Mouse (Mus musculus) CH12.LX (cell line): ENCODE results near the gene Map7.

Experiments used
- CTCF ChIP-seq, 2 experiments: IDR thresholded peaks in 1 of 2; conservative IDR thresholded peaks in 1 of 2; 2 replicates each; pipeline ENCODE4 v1.5.1; 2011 to 2012; ENCODE audit warnings: low read depth in 2 of 2, low read length in 2 of 2, improper control_type of control experiment in 1 of 2, inconsistent platforms in 1 of 2, mild to moderate bottlenecking in 1 of 2, moderate library complexity in 1 of 2
- E2F4 ChIP-seq: IDR thresholded peaks from 2 replicates; pipeline ENCODE4 v1.6.1; 2011; ENCODE audit warnings: low read depth, low read length, improper control_type of control experiment; ENCODE audit not compliant: insufficient replicate concordance
- NELFE ChIP-seq: IDR thresholded peaks from 2 replicates; pipeline ENCODE4 v1.6.1; 2011; ENCODE audit warnings: low read depth, low read length, improper control_type of control experiment
- POLR2A ChIP-seq: IDR thresholded peaks from 2 replicates; pipeline ENCODE4 v1.6.1; 2011; ENCODE audit warnings: low read depth, mild to moderate bottlenecking, improper control_type of control experiment, low read length
- POLR2AphosphoS2 ChIP-seq: IDR thresholded peaks from 2 replicates; pipeline ENCODE4 v1.6.1; 2011; ENCODE audit warnings: low read depth, low read length, improper control_type of control experiment
- TBP ChIP-seq: conservative IDR thresholded peaks from 2 replicates; pipeline ENCODE4 v1.6.1; 2011; ENCODE audit warnings: low read depth, low read length, improper control_type of control experiment
- ZC3H11A ChIP-seq: IDR thresholded peaks from 2 replicates; pipeline ENCODE4 v1.6.1; 2012; ENCODE audit warnings: low read depth, mild to moderate bottlenecking, inconsistent platforms, low read length, improper control_type of control experiment

GRCm38 (mm10) chr10:20317466-20317865, 169.2 kb downstream of the Map7 start:
- no peak for TF ChIP-seq ZC3H11A
- TF ChIP-seq E2F4 = no peak
- no peak for TF ChIP-seq CTCF (conservative IDR thresholded peaks at IDR 0.05 in 1 of 2, IDR thresholded peaks at IDR 0.05 in 1 of 2; ENCODE audit: low read depth in 2 of 2, low read length in 2 of 2)
- no peak for TF ChIP-seq POLR2AphosphoS2
- TF ChIP-seq POLR2A = no peak
- TF ChIP-seq TBP = no peak
- TF ChIP-seq NELFE = no peak
